Mouse (Mus musculus): Measurements from ENCODE around the gene Slc37a4.
"Not testable (repeated sequence)": the region's sequence is repeated elsewhere in the genome, so short reads cannot be mapped to it uniquely, and the experiment has no call there.

Gene Slc37a4

DNA sequence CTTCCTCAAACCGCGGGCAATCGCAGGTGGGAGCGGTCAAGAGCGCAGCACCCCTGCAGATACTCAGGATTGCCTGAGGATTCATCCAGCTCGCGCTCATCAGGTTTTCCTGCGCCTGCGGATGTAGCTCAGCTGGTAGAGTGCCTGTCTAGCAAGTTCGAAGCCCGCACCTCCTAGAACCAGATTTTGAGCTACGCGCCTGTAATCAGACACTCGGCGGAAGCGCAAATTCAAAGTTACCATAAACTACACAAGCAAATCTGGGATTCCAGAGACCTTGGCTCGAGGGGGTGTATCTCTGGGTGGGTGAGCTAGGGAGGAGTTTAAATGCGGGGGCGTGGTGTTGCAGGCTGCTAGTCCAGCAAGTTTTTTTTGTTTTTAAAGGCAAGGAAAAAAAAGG, 44.3 kb downstream of the Slc37a4 start, which contains the start of gene Foxr1:
Gene Foxr1 (minus strand): TSS at position 176 of the 400 bp plus-strand sequence.
- DNase-seq (ENCODE audit: low spot score in 2 of 2) = no peak

DNA sequence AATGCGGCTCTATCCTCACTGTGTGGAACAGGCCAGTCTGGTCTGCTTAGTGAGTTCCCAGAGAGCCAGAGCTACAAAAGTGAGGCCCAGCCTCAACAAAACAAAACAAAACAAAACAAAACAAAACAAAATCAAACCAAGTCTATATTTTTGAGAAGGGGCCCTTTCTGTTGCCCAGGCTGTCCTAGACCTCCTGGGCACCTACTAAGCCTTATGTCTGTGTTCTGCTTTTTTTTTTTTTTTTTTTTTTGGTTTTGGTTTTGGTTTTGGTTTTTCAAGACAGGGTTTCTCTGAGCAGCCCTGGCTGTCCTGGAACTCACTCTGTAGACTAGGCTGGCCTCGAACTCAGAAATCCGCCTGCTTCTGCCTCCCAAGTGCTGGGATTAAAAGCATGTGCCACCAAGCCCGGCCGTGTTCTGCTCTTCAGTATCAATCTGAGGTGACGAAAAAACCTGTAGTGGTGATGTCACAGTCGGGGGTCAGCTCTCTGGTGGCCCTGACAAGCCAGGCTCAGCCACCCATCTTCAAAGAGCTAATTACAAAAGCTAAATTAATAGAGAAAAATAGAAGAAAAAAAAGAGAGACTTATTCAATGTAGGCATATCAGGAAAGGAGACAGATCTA, 47.9 kb downstream of the Slc37a4 start:
- not testable (repeated sequence) for DNase-seq (ENCODE audit: low spot score in 2 of 2)

DNA sequence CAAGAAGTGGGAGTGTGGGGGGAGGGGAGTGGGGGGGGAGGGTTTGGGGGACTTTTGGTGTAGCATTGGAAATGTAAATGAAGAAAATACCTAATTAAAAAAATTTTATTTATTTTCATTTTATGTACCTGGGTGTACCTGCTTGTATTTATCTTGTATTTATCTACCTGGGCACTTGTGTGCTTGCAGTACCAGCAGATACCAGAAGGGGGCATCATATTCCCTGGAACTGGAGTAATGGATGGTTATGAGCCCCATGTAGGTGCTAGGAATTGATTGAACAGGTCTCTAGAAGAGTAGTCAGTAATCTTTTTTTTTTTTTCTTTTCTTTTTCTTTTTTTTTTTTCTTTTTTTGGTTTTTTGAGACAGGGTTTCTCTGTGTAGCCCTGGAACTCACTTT, 53.7 kb downstream of the Slc37a4 start:
- no peak for DNase-seq (ENCODE audit: low spot score in 2 of 2)

Data from frontal cortex, postnatal 10 days (tissue).